Comparison of ENCODE assay signal across 8 mouse cellular contexts in the genomic region with DNA sequence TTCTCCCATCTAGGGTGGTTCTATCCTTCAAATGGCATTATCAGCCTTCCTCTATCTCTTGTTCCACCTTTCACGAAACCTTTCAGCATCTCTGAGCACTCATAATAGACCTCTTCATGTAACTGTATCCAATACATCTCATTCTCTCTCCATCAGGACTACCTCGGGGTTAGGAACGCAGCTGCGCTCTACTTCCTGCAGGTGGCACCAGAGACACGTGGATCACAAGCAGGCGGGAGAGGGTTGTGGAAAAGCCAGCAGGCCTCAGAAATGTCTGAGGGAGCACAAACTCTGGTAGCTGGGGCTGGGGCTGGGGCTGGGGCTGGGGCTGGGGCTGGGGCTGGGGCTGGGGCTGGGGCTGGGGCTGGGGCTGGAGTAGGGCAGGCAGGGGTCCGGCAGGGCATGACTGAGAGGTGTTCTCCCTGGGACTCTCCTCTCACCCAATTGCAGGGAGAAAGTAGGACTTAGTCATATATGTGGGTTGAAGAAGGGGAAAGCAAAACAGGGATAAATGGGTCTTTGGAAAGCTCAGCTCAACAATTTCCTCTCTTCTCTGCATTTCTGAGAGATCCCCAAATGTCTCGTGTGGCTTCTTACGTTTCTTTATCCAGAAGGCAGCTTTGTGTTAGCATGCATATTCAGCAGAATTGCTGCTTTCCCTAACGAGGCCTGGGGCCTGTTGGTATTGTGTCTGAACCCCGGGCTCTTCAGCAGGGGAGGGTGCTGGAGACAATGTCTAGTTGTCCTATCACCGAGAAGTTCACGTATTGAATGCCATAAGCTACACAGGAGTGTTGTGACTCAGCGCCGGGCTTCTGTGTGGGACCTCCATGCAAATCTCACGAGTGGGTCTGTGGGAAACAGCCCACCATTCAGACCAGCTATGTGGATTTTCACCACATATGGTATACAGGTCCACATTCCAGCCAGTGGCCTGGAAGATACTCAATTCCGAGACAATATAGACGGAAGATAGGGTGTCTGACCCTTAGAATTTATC. TPM values are rescaled to one million over a fixed set of nuclear protein-coding genes. Genes with fewer than 3 reads are reported as not detected.
DNase-seq lines count a peak whose midpoint lies in the region; ATAC-seq and TF ChIP-seq lines count a peak whose summit lies in the region.

No protein-coding gene starts in this region.

- no peak overlapping the region for H3K9ac ChIP-seq in forebrain, embryonic 16.5 days (replicated peaks; ENCODE audit: low read depth, low read length)

- no peaks in the 10 kb centered on the region for H3K36me3 ChIP-seq in G1E (replicated peaks)
- H3K36me3 ChIP-seq in forebrain, embryonic 16.5 days (ENCODE audit: control insufficient read depth, insufficient read depth), result no peaks in the 10 kb centered on the region

- TF ChIP-seq CTCF in G1E (IDR thresholded peaks at IDR 0.05; ENCODE audit: low read depth, low read length), result 0 out of 2 replicates have a peak, but pooled peaks have one; percentile 13
- peak; percentile 83 for TF ChIP-seq CTCF in layer of hippocampus, adult 2 months (conservative IDR thresholded peaks at IDR 0.05)

- H3K27ac ChIP-seq in forebrain, embryonic 16.5 days (ENCODE audit: low read length), result no peak overlapping the region
- H3K27ac ChIP-seq in layer of hippocampus, adult 2 months, result no peak overlapping the region

- peak; percentile 25 for DNase-seq in G1E (ENCODE audit: low spot score)
- DNase-seq in cerebellum, adult 11 months, result peak; percentile 51
- peak; percentile 78 to 87 for DNase-seq in layer of hippocampus, adult 2 months (ENCODE audit: low spot score in 2 of 2)
- DNase-seq in lung, postnatal 10 days, result peak; percentile 88
- peak; percentile 70 for DNase-seq in retina, adult 2 months (ENCODE audit: low read depth, low spot score)
- peak; percentile 67 to 69 for DNase-seq in urinary bladder, adult 18-20 months (ENCODE audit: low spot score in 2 of 2)

- ATAC-seq in G1E (ENCODE audit: extremely low read depth, insufficient number of reproducible peaks, low FRiP score, poor library complexity, severe bottlenecking), result no peak
- peak; percentile 91 for ATAC-seq in forebrain, embryonic 16.5 days
- ATAC-seq in hematopoietic stem cell, adult 5-6 weeks (replicated peaks in 1 of 2; ENCODE audit: insufficient read depth in 1 of 2, low FRiP score in 2 of 2, low TSS enrichment in 1 of 2, low read depth in 1 of 2, poor library complexity in 2 of 2, severe bottlenecking in 2 of 2), result peak; percentile 57 to 70

- no peaks in the 10 kb centered on the region for H3K4me1 ChIP-seq in G1E (ENCODE audit: insufficient read depth, low read depth, low read length)
- H3K4me1 ChIP-seq in forebrain, embryonic 16.5 days (replicated peaks; ENCODE audit: control insufficient read depth, insufficient read depth, low read length), result no peaks in the 10 kb centered on the region

- H3K9me3 ChIP-seq in G1E (replicated peaks), result no peaks in the 10 kb centered on the region
- H3K9me3 ChIP-seq in forebrain, embryonic 16.5 days (ENCODE audit: control insufficient read depth, low read length), result no peaks in the 10 kb centered on the region

- H3K27me3 ChIP-seq in G1E (ENCODE audit: insufficient read depth, low read length), result no peaks in the 10 kb centered on the region
- no peaks in the 10 kb centered on the region for H3K27me3 ChIP-seq in forebrain, embryonic 16.5 days (replicated peaks; ENCODE audit: control insufficient read depth, insufficient read depth, low read length)

- H3K4me2 ChIP-seq in forebrain, embryonic 16.5 days (ENCODE audit: low read length), result no peak overlapping the region

- H3K4me3 ChIP-seq in G1E (ENCODE audit: low read depth, low read length), result no peak overlapping the region
- no peak overlapping the region for H3K4me3 ChIP-seq in forebrain, embryonic 16.5 days (replicated peaks; ENCODE audit: low read length)
- no peak overlapping the region for H3K4me3 ChIP-seq in layer of hippocampus, adult 2 months

- WGBS in forebrain, embryonic 16.5 days, result 30% methylated on average over 18 of the region's 18 CpGs

RNA-seq across cellular contexts. Expression of a gene that starts 22.9 kb away (rescaled TPM):
- total RNA-seq in G1E (2014; fragmentation: Nextera tagmentation) (not detected in 2 replicates), G1E (2017) (0.11 and 0.12 TPM in 2 replicates)
- polyA plus RNA-seq in G1E (2012), result not detected in 2 replicates
- polyA plus RNA-seq in forebrain, embryonic 16.5 days (2015; fragmentation: Nextera tagmentation; extraction: Ambion mirVana), result 0.60 and 0.73 TPM in 2 replicates
- total RNA-seq in hematopoietic stem cell, adult 5-6 weeks (2017), result 0.40 and 0.69 TPM in 2 replicates
- 1 to 10 TPM in 1 of 2 experiments, under 1 TPM in 1; 0.86 to 1.6 TPM for total RNA-seq in layer of hippocampus, adult 2 months (2021)

RNA-seq across cellular contexts. Expression of a gene that starts 44.4 kb away (rescaled TPM):
- total RNA-seq in G1E (2014; fragmentation: Nextera tagmentation) (not detected in 2 replicates), G1E (2017) (not detected in 2 replicates)
- polyA plus RNA-seq in G1E (2012), result not detected in 2 replicates
- polyA plus RNA-seq in forebrain, embryonic 16.5 days (2015; fragmentation: Nextera tagmentation; extraction: Ambion mirVana), result 0.16 TPM in 1 of 2 replicates, not detected in the other
- not detected in 2 replicates for total RNA-seq in hematopoietic stem cell, adult 5-6 weeks (2017)
- total RNA-seq in layer of hippocampus, adult 2 months (2021), result under 1 TPM in 1 of 2 experiments, not detected in 1; 0.28 TPM

Comparison
In these comparisons a context has a peak if more than half of its experiments do, and no peak if none do; other contexts are left out.
1. DNase-seq: peak in every context shown above with its lines; median percentile 88 in lung, postnatal 10 days; 82 in layer of hippocampus, adult 2 months; 70 in retina, adult 2 months; 68 in urinary bladder, adult 18-20 months; 51 in cerebellum, adult 11 months; 25 in G1E.